Mouse (Mus musculus): ENCODE measurements around the gene Eif4g3.

Gene Eif4g3

DNA sequence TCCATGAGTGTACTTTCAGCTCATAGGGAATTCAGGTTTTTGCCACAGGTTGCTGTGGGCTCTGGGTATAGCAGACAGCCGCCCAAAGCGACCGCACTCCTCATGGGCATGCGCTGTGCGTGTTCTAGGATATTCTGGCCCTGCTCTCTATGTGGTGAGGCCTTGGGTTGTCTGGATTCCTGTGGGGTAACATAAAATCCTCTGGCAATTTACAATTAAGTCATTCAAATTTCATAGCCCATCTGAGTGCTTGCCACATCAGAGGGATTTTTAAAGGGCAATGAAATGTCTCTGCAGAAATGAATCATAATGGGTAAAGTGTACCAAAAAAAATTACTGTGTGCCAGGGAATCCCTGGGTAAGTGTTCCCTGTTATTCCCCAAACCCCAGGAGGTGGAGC lies 3.4 kb upstream of the Eif4g3 start:
- DNase-seq (ENCODE audit: inconsistent ontology term): peak; percentile 62

DNA sequence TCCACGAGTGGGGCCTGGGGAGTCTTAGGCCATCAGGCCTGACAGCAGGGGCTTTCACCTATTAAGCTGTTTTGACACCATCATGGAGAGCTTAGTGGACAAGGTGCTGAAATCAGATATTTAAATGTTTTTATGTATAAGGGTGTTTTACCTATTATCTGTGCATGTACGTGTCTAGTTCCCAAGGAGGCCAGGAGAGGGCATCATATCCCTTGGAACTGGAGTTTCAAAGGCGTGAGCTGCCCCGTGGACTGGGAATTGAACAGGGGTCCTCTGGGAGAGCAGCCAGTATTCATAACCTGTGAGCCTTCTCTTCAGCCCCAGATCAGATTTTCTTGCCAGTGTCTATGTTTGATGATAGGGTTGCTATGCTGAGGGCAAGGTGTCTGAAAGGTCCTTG lies 2.4 kb upstream of the Eif4g3 start:
- no peak for DNase-seq (ENCODE audit: inconsistent ontology term)

DNA sequence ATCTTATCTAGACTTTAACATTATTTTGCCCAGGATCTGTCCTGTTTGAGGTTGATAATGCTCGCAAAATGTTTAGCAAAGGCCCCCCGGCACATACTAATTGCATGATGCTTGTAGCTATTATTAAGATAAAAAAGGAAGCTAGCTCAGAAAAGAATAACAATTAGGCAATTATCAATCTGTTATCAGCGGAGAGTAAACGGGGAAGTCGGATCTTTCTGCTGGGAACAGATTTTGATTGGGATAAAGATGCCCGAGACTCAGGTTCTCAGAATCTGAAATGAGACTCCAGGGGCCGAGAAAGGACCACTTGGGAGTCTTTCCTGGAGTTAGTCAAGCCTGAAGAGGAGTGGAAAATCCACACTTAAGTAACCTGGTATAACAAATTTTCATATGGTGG lies 1.6 kb upstream of the Eif4g3 start:
- no peak for DNase-seq (ENCODE audit: inconsistent ontology term)

DNA sequence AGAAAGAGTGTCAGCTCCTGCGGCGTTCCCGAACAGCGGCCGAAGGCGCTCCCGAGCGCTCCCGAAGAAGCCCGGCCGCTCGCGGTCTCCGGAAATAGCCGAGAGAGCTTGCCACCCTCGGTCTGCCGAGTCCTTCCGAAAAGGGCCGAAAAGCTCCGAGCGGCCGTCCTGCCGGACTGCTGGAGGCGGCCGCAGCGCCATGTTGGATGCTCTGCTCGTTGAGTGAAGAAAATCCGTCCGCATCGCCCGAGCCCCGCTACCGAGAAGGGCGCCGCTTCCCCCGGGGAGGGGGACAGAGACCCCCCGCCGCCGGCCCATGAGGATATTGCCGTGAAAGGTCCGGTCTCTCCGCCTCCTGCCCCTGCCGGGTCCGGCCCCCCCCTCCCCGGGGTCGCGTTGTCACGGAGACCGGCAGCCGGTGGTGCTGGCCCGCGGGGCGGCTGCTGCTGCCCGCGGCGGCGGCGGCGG lies 503 bp downstream of the Eif4g3 start:
- peak; percentile 95 for DNase-seq (ENCODE audit: inconsistent ontology term)

DNA sequence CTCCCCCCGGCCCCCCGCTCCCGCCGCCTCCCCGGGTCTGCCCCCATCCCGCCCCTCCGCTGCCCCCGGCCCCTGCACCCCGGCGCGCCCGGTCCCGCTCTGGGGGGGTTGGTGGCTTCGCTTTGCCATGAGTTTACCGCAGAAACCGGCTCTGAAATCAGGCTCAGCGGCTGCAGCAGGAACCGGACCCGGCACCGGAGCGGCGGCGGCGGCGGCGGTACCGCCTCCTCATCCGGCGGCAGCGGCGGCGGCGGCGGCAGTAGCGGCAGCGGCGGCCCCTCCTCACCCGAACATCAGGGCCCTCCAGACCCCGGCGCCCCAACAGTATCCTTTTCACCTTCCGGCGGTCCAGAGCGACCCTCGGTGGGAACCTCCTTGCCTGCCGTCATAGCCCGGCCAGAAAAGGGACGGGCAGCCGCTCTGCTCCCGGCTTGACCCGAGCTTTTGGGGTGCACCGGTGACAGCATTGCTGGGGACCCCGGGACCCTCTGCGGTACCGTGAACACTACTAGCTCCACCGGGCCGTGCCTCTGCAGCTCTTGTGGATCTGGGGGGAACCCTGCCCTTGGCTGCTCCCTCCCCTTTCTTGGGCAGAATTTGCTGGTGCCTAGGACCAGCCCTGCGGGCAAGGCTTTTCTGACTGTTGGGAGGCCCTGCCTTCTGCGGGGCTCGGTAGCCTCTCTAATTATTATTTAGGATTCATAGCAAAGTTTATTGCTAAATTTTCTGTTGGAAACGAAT lies 1.2 kb downstream of the Eif4g3 start:
- DNase-seq (ENCODE audit: inconsistent ontology term): peak; percentile 51

DNA sequence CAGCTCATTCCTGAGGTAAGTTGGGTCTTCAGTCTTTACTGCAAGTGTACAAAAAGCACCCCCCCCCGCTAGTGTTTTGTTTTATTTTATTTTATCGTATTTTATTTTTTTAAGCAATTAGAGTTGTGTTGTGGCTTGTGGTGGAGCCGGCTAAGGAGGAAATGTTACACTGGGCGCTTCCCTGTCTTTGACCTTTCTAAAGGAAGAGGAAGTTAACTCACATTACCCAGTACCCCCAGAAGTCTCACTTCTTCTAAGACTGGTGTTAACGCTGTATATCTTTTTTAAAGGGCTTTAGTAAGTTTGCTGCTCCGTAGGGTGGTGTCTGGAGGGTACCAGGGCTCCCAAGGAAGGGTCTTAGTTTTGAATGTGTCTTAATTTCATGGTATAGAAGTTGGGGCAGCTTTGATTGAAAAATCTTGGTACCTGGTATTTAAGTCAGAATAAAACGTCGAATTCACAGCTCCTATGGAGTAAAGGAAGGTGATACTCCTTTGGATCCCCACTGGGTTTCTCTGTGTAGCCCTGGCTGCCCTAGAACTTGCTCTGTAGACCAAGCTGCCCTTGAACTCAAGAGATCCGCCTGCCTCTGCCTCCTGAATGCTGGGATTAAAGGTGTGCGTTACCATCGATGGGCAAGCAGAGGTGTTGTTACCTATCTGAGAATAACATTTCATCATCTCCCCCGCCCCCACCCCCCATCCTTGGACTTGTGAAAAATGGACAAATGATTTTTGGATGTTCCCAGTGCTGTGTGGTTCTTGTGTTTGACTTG lies 1.9 kb downstream of the Eif4g3 start:
- no peak for DNase-seq (ENCODE audit: inconsistent ontology term)

DNA sequence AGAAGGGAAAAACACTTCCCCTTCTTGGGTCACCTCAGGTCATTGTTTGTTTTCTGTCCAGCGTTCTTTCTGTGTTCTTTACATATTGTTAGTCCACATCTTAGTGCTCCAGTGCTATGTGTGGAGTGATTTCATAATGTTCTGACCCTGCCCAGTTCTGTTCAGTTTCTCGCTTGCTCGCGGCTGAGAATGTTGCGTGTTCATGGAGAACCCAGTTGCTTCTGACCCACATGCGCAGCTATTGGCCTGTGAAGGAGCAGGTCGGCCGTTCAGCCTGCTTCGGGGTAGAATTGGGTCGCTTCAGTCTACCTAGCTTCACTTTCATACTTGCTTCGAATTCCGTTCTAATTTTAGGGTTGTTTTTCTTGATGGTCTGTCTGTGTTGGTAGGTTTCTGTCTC lies 2.6 kb downstream of the Eif4g3 start:
- DNase-seq (ENCODE audit: inconsistent ontology term): no peak

DNA sequence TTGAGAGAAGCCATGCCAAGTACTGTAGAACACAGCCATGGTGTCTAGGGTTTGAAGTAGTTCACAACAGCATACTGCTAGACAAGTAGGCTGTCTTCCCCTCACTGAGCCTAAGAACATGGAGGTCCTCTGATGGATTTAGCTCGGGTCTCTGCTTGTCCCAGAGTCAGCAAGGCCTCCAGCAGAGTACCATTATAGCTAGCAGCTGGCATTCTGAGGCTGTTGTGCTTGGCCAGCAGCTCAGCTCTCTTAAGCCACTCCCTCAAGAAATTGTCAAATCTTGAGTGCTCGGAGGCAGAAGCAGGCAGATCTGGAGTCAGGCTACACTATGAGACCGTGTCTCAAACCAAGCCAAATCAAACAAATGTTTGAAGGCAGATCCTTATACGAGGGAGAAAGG lies 5.4 kb downstream of the Eif4g3 start:
- no peak for DNase-seq (ENCODE audit: inconsistent ontology term)

DNA sequence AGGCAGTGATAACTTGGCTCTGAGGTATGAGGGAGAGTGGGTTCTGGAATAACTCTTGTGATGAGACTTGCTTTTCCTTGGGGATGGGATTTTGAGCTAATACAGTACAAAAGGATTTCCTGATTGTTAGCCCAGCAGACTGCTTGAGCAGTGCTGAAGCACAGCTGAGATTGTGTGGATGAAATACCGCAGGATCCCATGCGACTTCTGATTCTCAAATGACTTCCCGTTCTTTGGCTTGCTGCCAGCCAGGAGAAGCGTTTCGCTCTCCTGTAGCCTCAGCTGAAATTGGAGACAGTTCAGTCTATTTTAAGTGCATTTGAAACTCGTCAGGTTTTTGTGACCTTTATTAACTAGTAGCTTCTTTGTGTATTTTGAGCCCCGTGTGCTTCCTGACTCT lies 7.9 kb downstream of the Eif4g3 start:
- no peak for DNase-seq (ENCODE audit: inconsistent ontology term)

DNA sequence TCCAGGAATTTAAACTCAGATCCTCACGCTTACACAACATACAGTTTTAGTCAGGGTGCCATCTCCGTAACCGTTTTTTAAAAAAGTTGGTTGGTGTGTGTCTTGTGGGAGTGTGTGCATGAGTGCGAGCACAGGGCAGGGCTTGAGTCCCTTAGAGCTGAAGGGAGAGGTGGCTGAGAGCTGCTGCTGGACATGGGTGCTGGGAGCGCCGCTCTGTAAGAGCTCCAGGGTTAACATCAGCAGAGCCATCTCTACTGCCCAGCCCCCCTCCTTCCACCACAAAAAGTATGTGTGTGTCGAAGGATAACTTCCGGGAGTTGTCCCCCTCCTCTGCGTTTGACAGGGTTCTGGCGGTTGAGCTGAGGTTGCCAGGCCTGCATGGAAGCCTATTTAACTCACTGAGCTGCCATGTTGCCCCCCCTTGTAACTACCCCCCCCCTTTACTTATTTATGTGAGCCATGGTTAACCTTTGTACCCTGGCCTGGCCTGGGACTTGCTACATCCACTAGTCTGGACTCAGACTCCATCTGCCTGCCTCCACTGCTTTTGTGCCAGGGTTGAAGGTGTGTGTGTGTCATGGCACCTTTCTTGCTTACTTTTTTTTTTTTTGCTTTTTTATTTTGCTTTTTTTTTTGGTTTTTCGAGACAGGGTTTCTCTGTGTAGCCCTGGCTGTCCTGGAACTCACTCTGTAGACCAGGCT lies 11.2 kb downstream of the Eif4g3 start:
- no peak for DNase-seq (ENCODE audit: inconsistent ontology term)

DNA sequence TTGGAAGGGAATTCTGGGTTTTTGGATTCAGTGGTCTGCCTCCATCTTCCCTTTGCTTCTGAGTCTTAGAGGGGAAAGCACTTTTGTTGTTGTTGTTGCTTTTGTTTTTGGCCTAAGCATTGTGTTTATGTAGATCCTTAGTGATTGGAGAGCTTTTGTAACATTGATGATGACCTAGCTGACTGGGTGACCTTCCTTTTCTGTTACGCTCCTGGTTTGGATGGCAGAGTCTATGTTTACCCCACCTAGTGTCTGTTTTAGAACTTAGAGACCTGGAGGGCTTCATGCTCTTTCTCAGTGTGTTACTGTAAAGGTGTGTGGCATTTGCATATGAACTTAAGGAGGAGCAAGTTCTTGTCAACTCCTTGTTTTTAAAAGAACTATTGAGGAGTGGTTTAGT lies 13.0 kb downstream of the Eif4g3 start:
- DNase-seq (ENCODE audit: inconsistent ontology term): no peak

DNA sequence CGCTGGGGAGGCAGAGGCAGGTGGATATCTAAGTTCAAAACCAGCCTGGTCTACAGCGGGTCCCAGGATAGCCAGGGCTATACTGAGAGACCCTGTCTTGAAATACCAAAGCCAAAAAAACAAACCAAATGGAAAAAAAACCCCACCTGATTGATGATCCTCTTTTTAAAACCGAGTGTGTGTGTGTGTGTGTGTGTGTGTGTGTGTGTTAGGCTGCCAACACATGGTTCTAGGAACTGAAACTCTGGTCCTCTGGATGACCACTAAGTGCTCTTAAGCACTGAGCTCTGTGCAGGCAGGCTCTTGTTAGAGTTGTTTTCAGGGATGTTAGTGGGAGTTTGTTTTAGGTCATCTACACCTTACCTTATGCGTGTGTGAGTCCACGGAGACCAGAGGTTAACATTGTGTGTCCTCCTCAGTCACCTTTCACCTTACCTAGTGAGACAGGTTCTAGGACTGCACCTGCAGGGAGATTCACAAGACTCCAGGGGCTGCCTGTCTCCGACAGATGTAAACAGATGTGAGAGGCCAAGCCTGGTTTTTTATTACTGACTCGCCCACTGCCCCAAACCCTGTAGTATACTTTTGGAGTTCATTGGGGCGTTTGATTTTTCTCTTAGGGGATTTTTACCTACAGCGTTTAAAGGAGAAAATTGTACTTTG lies 14.3 kb downstream of the Eif4g3 start:
- no peak for DNase-seq (ENCODE audit: inconsistent ontology term)

DNA sequence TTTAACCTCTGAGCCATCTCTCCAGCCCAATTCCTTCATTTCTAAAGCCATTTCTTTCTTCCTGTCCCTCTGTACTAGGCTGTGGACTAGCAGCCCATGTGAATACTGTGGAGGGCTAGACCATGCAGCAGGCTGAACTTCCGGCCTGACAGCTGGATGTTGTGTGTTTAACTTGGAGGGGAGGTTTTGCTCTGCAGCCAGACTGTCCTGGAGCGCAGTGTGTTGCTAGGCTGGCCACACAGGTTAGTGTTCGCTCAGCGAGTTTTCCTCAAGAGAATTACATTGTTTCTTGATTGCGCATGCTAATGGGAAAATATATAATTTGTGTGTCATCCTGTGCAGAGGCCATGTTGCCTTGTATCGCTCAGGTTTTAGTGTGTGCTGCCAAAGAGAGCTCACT lies 15.8 kb downstream of the Eif4g3 start:
- no peak for DNase-seq (ENCODE audit: inconsistent ontology term)

DNA sequence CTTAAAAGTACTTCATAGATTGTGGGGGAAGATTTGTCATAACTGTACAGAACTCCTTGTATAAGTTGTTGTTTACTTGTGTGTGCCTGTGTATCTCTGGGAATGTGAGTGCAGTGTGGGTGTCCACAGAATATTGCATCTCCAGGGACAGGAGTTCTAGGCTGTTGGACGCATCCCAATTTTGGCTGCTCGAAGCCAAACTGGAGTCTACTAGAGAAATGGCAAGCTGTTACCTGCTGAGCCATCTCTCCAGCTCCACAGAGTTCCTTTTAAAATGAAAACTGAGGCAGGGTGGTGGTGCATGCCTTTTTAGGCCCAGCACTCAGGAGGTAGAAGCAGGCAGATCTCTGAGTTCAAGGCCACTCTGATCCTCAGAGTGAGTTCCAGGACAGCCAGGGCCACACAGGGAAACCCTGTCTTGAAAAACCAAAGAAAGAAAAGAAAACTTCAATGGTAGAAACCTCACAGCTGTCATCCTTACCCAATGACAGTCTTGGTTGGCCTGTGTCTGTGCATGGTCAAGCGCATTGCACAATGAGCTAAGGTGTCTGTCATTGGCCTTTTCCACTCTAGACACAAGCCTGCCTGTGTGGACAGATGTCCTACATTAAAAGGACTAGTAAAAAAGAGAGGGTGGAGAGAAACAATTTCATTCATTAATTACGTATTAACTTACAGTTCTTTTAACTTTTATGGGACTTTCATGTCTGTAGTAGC lies 17.1 kb downstream of the Eif4g3 start:
- DNase-seq (ENCODE audit: inconsistent ontology term): no peak

DNA sequence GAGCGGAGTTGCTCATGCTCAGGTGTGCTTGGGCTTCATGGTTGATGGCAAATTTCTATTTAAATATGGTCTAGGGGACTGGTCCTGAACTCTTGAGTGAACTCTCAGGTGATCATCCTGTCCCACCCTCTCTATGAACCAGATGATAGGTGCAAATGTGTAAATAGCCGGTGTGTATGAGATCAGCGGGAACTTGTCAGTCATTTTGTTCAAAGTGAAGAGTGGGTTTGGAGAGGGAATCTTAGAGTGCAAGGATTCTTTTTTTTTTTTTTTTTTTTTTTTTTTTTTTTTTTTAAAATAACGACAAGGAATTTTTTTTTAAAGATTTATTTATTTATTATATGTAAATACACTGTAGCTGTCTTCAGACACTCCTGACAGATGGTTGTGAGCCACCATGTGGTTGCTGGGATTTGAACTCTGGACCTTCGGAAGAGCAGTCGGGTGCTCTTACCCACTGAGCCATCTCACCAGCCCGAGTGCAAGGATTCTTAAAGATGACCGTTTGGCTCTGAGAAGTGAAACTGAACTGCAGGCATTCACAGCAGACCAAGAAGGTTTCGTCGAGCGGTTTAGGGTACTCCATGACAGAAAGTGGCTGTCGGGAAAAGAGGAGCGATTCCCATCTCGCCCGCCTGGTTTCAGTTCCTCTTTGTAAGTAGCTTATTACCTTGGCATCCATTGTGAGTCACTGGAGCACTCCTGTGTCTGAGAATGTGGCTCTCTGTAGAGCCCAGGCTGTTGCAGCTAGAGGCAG lies 21.1 kb downstream of the Eif4g3 start:
- no peak for DNase-seq (ENCODE audit: inconsistent ontology term)

DNA sequence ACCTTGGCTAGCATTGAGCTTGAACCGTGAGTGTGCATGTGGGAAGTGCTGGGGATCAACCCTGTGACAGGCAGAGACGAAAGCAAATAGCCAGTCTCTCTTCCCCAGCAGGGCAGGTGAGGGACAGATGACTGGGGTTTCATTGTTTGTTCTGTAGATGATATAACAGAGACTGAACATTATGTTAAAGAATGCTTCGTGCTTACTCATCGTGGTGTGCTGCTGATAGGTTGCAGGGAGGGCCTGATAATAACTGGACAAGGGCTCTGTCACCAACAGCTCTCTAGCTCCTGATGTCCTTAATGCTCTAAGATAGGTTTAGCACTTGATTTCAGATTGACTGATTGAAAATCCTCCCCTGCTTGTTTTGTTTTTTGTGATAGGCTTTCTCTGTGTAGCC lies 23.1 kb downstream of the Eif4g3 start:
- no peak for DNase-seq (ENCODE audit: inconsistent ontology term)

DNA sequence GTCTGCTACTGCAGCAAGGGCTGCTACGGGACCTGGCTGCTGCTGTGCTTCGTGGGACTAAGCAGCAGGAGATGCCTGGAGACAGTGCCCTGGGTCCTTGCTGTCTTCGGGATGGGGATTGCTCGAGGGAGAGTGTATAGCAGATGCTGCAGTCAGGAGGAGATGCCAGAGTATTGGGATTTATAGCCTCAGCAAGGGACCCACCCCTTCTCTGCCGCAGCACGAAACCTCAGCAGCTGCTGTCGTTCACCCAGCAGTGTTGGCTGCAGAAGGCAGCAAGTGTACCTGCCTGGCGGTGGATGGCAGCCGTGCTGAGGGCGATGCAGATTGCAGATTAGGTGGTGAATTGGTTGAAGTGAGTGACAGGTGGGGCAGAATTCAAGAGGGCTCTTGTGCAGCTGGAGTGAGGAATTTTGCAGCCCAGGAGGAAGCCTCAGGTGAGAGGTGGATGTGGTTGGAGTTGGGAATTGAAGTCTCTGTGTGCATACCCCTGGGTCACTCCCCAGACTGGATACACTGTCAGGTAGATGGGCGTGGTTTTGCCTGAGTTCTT lies 24.3 kb downstream of the Eif4g3 start:
- DNase-seq (ENCODE audit: inconsistent ontology term): no peak

DNA sequence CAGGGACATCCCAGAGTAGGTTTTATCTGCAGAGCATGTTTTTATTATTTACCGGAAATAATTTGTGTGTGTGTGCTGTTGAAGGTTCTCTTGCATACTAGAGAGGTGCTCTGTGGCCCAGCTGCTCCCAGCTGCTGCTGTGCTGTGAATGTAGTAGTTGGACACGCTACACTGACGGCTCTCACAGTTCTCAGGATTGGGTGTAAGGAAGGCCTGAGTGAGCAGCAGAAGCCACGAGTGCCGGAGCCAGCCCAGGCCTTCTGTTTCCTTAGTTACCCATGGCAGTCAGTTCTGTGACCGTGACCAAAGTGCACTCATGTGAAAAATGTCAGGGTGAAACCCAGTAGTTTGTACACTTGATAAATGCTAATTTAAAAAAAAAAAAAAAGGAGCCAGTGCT lies 25.2 kb downstream of the Eif4g3 start:
- DNase-seq (ENCODE audit: inconsistent ontology term): no peak

DNA sequence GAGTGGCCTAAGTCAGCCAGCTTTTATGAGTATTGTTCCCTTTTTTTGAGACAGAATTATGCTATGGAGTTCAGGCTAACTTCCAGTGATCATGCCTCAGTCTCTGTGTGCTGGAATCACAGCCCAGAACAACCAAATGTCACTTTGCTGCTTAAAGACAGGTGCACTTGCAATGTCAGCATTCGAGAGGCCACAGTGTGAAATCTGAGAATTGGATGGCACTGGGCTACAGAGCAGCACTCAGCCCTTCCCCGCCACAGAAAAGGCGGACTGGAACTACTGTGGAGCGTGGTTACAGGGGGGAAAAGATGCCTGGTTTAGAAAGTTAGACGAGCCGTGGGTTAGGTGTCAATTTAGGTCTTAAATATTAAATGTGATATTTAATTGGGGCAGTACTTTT lies 27.4 kb downstream of the Eif4g3 start:
- DNase-seq (ENCODE audit: inconsistent ontology term): no peak

DNA sequence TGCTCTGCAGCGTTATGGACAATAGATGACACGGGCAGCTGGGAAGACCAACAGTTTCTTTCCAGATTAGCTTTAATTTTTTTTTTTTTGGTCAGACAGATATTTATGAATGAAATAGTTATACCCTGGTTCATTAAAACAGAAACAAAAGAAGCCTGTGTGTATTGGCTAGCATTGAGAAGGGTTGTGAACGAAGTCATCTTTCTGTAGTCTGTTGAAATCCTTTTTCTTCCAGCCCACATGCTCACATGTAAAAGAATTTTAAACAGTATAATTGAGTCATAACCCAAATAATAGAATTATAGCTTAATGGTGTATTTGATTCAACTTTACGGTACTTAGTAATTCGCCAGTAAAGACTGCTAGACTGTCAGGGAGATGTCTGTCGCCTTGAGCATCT lies 28.8 kb downstream of the Eif4g3 start:
- peak; percentile 93 for DNase-seq (ENCODE audit: inconsistent ontology term)

Measured in Muller cell, postnatal 12 days (primary cell).